Mouse (Mus musculus) MEL (cell line): Measurements from ENCODE around the gene Eprs. TPM values are rescaled to one million over a fixed set of nuclear protein-coding genes. Genes with fewer than 3 reads are reported as not detected.

Source experiments
- EP300 ChIP-seq, 2 experiments: IDR thresholded peaks; 2 replicates each; pipeline ENCODE4 v1.6.1; 2011; ENCODE audit warnings: improper control_type of control experiment in 2 of 2, low read length in 2 of 2, low read depth in 1 of 2, mild to moderate bottlenecking in 1 of 2
- ZMIZ1 ChIP-seq: IDR thresholded peaks from 2 replicates; pipeline ENCODE4 v1.6.1; 2012; ENCODE audit warnings: low read depth, mild to moderate bottlenecking, inconsistent platforms, low read length, improper control_type of control experiment, moderate library complexity
- polyA plus RNA-seq, 2 experiments: library from polyadenylated mRNA; stranded (reverse) in 1 of 2; unstranded in 1 of 2; fragments of >175 nt in 1 of 2; fragments of >200 nt in 1 of 2; gene quantifications; 2 replicates each; pipeline versions ENCODE4 v1.2.1 to v1.2.4; 2012; ENCODE audit warnings: low replicate concordance in 2 of 2, low read depth in 1 of 2; ENCODE audit not compliant: insufficient read length in 2 of 2, insufficient read depth in 1 of 2, missing spikeins in 1 of 2
- total RNA-seq: library from RNA; depleted of rRNA; stranded (reverse); fragments of 300-350 nt; gene quantifications from 2 replicates; pipeline ENCODE4 v1.2.3, GENCODE M21; 2012; rRNA removed

Gene Eprs
- total and polyA plus RNA-seq, 3 experiments: 177 to 355 (median 177) TPM

DNA sequence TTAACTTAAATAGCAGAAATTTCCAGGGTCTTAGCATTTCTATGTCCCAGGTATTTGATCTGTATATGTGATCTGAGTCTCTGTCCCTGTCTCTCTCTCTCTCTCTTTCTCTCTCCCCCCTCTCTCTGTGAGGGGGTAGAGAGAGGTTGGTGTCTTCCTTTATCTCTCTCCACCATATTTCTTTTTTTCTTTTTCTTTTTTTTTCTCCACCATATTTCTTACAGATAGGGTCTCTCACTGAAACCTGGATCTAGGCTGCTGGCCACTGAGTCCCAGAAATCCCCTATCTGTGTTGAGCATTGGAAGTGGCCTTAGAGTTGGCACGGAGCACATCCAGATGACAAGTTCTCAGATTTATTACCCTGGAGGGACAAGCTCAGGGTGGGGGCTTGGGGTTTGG is 110.6 kb downstream of the Eprs start (continued):
- peak; percentile 46 to 51; a peak in 3 of 4 replicates for TF ChIP-seq EP300 (IDR thresholded peaks at IDR 0.05; ENCODE audit: low read depth in 1 of 2, low read length in 2 of 2)
- TF ChIP-seq ZMIZ1: no peak
- TF ChIP-seq, all 39 proteins: peak for 7

Other genes starting within 250 kb of the Eprs start
- gene Rab3gap2, start 158.9 kb upstream of the Eprs start, total RNA-seq: 24.1 and 29.4 TPM in 2 replicates
- 10 to 100 TPM in 1 of 2 experiments, not detected in 1; 40.1 TPM for gene Rab3gap2, start 158.9 kb upstream of the Eprs start, polyA plus RNA-seq
- 36.9 and 39.9 TPM in 2 replicates for gene Iars2, start 33.6 kb upstream of the Eprs start, total RNA-seq
- 10 to 100 TPM in 1 of 2 experiments, not detected in 1; 43.9 TPM for gene Iars2, start 33.6 kb upstream of the Eprs start, polyA plus RNA-seq
- 28.5 and 29.1 TPM in 2 replicates for gene Bpnt1, start 30.9 kb upstream of the Eprs start, total RNA-seq
- 10 to 100 TPM in 1 of 2 experiments, not detected in 1; 22.0 TPM for gene Bpnt1, start 30.9 kb upstream of the Eprs start, polyA plus RNA-seq
- 2.1 and 3.9 TPM in 2 replicates for gene Slc30a10, start 91.8 kb downstream of the Eprs start, total RNA-seq
- 1 to 10 TPM in 1 of 2 experiments, not detected in 1; 7.9 TPM for gene Slc30a10, start 91.8 kb downstream of the Eprs start, polyA plus RNA-seq